Mouse (Mus musculus) midbrain, embryonic 16.5 days (tissue): ENCODE results near the gene Rnasel. TPM values are rescaled to one million over a fixed set of nuclear protein-coding genes. Genes with fewer than 3 reads are reported as not detected.

Experiments
- ATAC-seq: fragments of 200-750 bp; cut with Nextera tagmentation; 2 replicates; pipeline ENCODE4 v1.8.0; 2017; ENCODE audit warnings: moderate TSS enrichment
- H3K27ac ChIP-seq: fragments of 300-500 bp; sonication (generic); 2 replicates; pipeline ENCODE4 v1.5.1; 2014; ENCODE audit warnings: mild to moderate bottlenecking, low read length, mixed read lengths
- H3K27me3 ChIP-seq: fragments of 300-500 bp; sonication (generic); 2 replicates; pipeline ENCODE4 v1.6.1; 2014; ENCODE audit warnings: low read depth, low read length, mixed read lengths; ENCODE audit not compliant: control insufficient read depth, insufficient read depth
- H3K36me3 ChIP-seq: fragments of 300-500 bp; sonication (generic); 2 replicates; pipeline ENCODE4 v1.6.1; 2014; ENCODE audit warnings: mild to moderate bottlenecking, low read length, moderate library complexity, mixed read lengths; ENCODE audit not compliant: control insufficient read depth, insufficient read depth
- H3K4me1 ChIP-seq: fragments of 300-500 bp; sonication (generic); 2 replicates; pipeline ENCODE4 v1.6.1; 2014; ENCODE audit warnings: mild to moderate bottlenecking, low read length, mixed read lengths; ENCODE audit not compliant: control insufficient read depth, insufficient read depth
- H3K4me2 ChIP-seq: fragments of 300-500 bp; sonication (generic); 2 replicates; pipeline ENCODE4 v1.6.1; 2014; ENCODE audit warnings: mild to moderate bottlenecking, low read length, mixed read lengths
- H3K4me3 ChIP-seq: fragments of 300-500 bp; sonication (generic); 2 replicates; pipeline ENCODE4 v1.5.1; 2014; ENCODE audit warnings: low read depth, mild to moderate bottlenecking, low read length, moderate library complexity, mixed read lengths
- H3K9ac ChIP-seq: fragments of 300-500 bp; sonication (generic); 2 replicates; pipeline ENCODE4 v1.6.1; 2014; ENCODE audit warnings: low read depth, low read length, mixed read lengths
- H3K9me3 ChIP-seq: fragments of 300-500 bp; sonication (generic); replicated peaks from 2 replicates; pipeline ENCODE4 v1.6.1; 2014; ENCODE audit warnings: mild to moderate bottlenecking, low read length, mixed read lengths; ENCODE audit not compliant: control insufficient read depth, poor library complexity, severe bottlenecking
- WGBS: fragments of 180-500 bp; shearing (Covaris S2); extraction: QIAGEN DNeasy Blood & Tissue Kit; methylation state at CpG from one replicate; pipeline ENCODE4 v1.1.7; 2014; 5-methylcytosine and 5-hydroxymethylcytosine counted together
- polyA plus RNA-seq: library from polyadenylated mRNA; unstranded; fragments of >200 nt; fragmentation: Nextera tagmentation; extraction: Ambion mirVana; gene quantifications from 2 replicates; pipeline ENCODE4 v1.2.1, GENCODE M21; 2015

The Rnasel gene
- polyA plus RNA-seq, 1 experiment from 2014 or later, result 36.2 TPM

GRCm38 (mm10) chr1:153708626-153709025, 40.6 kb upstream of the Rnasel start:
- no peaks in the 10 kb centered on the region for H3K36me3 ChIP-seq
- no peak overlapping the region for H3K27ac ChIP-seq
- H3K9me3 ChIP-seq, result no peaks in the 10 kb centered on the region
- H3K9ac ChIP-seq, result no peak overlapping the region
- no peak for ATAC-seq
- 88% methylated on average over 5 of the region's 5 CpGs for WGBS
- H3K27me3 ChIP-seq, result no peaks in the 10 kb centered on the region
- H3K4me3 ChIP-seq, result no peak overlapping the region
- peaks cover 8% of the 10 kb centered on the region for H3K4me1 ChIP-seq
- no peak overlapping the region for H3K4me2 ChIP-seq

GRCm38 (mm10) chr1:153709451-153709850, 39.8 kb upstream of the Rnasel start:
- Histone ChIP-seq H3K4me1 (no peaks in the 10 kb centered on the region), H3K4me3 (no peak overlapping the region), H3K9me3 (no peaks in the 10 kb centered on the region), H3K27ac (no peak overlapping the region), H3K4me2 (no peak overlapping the region), H3K36me3 (no peaks in the 10 kb centered on the region), H3K27me3 (no peaks in the 10 kb centered on the region), H3K9ac (no peak overlapping the region)
- 74% methylated on average over 5 of the region's 5 CpGs for WGBS
- no peak for ATAC-seq

- H3K9ac ChIP-seq, result no peak overlapping the region
- no peak overlapping the region for H3K4me2 ChIP-seq
- no peak for ATAC-seq
- no peak overlapping the region for H3K27ac ChIP-seq
- H3K9me3 ChIP-seq, result no peaks in the 10 kb centered on the region
- H3K4me1 ChIP-seq, result no peaks in the 10 kb centered on the region
- no peak overlapping the region for H3K4me3 ChIP-seq
- no peaks in the 10 kb centered on the region for H3K27me3 ChIP-seq
- 84% methylated on average over 3 of the region's 3 CpGs for WGBS
- H3K36me3 ChIP-seq, result no peaks in the 10 kb centered on the region
Observed at GRCm38 (mm10) chr1:153711544-153712262, 37.5 kb upstream of the Rnasel start.

- no peak overlapping the region for H3K4me3 ChIP-seq
- H3K27ac ChIP-seq, result no peak overlapping the region
- H3K9me3 ChIP-seq, result no peaks in the 10 kb centered on the region
- no peak for ATAC-seq
- 96% methylated on average over 2 of the region's 2 CpGs for WGBS
- H3K4me1 ChIP-seq, result no peaks in the 10 kb centered on the region
- no peaks in the 10 kb centered on the region for H3K36me3 ChIP-seq
- H3K9ac ChIP-seq, result no peak overlapping the region
- no peak overlapping the region for H3K4me2 ChIP-seq
- H3K27me3 ChIP-seq, result no peaks in the 10 kb centered on the region
Observed at GRCm38 (mm10) chr1:153712633-153713032, 36.6 kb upstream of the Rnasel start.

- Histone ChIP-seq H3K36me3 (no peaks in the 10 kb centered on the region), H3K27me3 (no peaks in the 10 kb centered on the region), H3K4me1 (no peaks in the 10 kb centered on the region), H3K9ac (no peak overlapping the region), H3K4me3 (no peak overlapping the region), H3K4me2 (no peak overlapping the region), H3K27ac (no peak overlapping the region), H3K9me3 (no peaks in the 10 kb centered on the region)
- ATAC-seq, result no peak
- WGBS, result 84% methylated on average over 1 of the region's 1 CpGs
Observed at GRCm38 (mm10) chr1:153717990-153718389, 31.2 kb upstream of the Rnasel start.

- no peak overlapping the region for H3K27ac ChIP-seq
- H3K4me1 ChIP-seq, result no peaks in the 10 kb centered on the region
- 88% methylated on average over 7 of the region's 7 CpGs for WGBS
- no peak overlapping the region for H3K9ac ChIP-seq
- no peak overlapping the region for H3K4me3 ChIP-seq
- H3K9me3 ChIP-seq, result no peaks in the 10 kb centered on the region
- no peak for ATAC-seq
- no peak overlapping the region for H3K4me2 ChIP-seq
- no peaks in the 10 kb centered on the region for H3K27me3 ChIP-seq
- no peaks in the 10 kb centered on the region for H3K36me3 ChIP-seq
Observed at GRCm38 (mm10) chr1:153720935-153721334, 28.3 kb upstream of the Rnasel start.

GRCm38 (mm10) chr1:153721565-153722310, 27.5 kb upstream of the Rnasel start:
- Histone ChIP-seq H3K4me3 (no peak overlapping the region), H3K36me3 (no peaks in the 10 kb centered on the region), H3K27me3 (no peaks in the 10 kb centered on the region), H3K9ac (no peak overlapping the region), H3K9me3 (no peaks in the 10 kb centered on the region), H3K4me2 (no peak overlapping the region), H3K4me1 (no peaks in the 10 kb centered on the region), H3K27ac (no peak overlapping the region)
- no peak for ATAC-seq
- WGBS, result 90% methylated on average over 9 of the region's 9 CpGs

- ATAC-seq, result no peak
Observed at GRCm38 (mm10) chr1:153723426-153723825, 25.8 kb upstream of the Rnasel start.

GRCm38 (mm10) chr1:153726636-153727035, 22.6 kb upstream of the Rnasel start:
- 0 out of 2 replicates have a peak, but pooled peaks have one; percentile 22 for ATAC-seq
- no peaks in the 10 kb centered on the region for H3K36me3 ChIP-seq
- H3K9me3 ChIP-seq, result no peaks in the 10 kb centered on the region
- no peak overlapping the region for H3K27ac ChIP-seq
- no peak overlapping the region for H3K4me2 ChIP-seq
- H3K4me3 ChIP-seq, result no peak overlapping the region
- WGBS, result 70% methylated on average over 16 of the region's 16 CpGs
- H3K4me1 ChIP-seq, result peaks cover 4% of the 10 kb centered on the region; the same call in 1 of the 2 replicates
- H3K27me3 ChIP-seq, result no peaks in the 10 kb centered on the region
- H3K9ac ChIP-seq, result no peak overlapping the region

More at GRCm38 (mm10) chr1:153723426-153723825, 25.8 kb upstream of the Rnasel start:
- H3K9me3 ChIP-seq, result no peaks in the 10 kb centered on the region
- no peak overlapping the region for H3K4me3 ChIP-seq
- no peak overlapping the region for H3K27ac ChIP-seq
- no peaks in the 10 kb centered on the region for H3K4me1 ChIP-seq
- 82% methylated on average over 9 of the region's 9 CpGs for WGBS
- no peaks in the 10 kb centered on the region for H3K27me3 ChIP-seq
- H3K36me3 ChIP-seq, result no peaks in the 10 kb centered on the region
- H3K9ac ChIP-seq, result no peak overlapping the region
- no peak overlapping the region for H3K4me2 ChIP-seq
